Comparison of ENCODE assay signal across 8 mouse cellular contexts in the genomic region with DNA sequence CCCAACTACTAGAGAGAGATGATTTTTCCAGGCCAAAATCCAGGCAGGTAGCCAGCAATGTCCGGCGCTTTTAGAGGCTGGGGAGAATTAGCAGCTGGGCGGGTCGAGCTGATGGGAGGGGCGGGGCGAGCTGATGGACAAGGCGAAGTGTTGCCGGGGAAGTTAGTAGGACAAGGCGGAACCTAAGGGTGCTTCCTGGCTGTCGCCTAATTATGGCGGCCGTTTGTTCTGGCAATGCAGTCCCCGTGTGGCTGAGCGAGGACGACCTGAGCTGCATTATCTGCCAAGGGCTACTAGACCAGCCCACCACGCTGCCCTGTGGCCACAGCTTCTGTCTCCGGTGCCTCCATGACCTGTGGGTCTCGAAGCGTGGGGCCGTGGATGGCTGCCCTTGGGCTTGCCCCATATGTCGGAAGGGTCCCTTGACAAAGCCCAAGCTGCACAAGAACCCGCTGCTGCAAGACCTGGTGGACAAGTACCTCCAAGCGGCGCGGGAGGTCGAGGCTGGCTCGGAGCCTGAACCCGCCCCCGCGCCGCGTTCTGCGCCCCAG. TPM values are rescaled to one million over a fixed set of nuclear protein-coding genes. Genes with fewer than 3 reads are reported as not detected.
DNase-seq lines count a peak whose midpoint lies in the region; ATAC-seq and TF ChIP-seq lines count a peak whose summit lies in the region.

Rnf135 (plus strand) TSS at position 147 of the 551 bp plus-strand sequence.

- H3K4me2 ChIP-seq in kidney, embryonic 14.5 days (replicated peaks; ENCODE audit: low read depth, low read length) = peak within 1 kb of the TSS; percentile 56
- peak within 1 kb of the TSS; percentile 69 for H3K4me2 ChIP-seq in limb, embryonic 14.5 days (replicated peaks; ENCODE audit: low read depth, low read length, severe bottlenecking)
- peak within 1 kb of the TSS; percentile 69 for H3K4me2 ChIP-seq in midbrain, embryonic 16.5 days (ENCODE audit: low read length)

- peak; percentile 95 for DNase-seq in A20 (ENCODE audit: low read depth, low spot score)
- peak; percentile 94 for DNase-seq in brain, adult 2 months (ENCODE audit: low read depth, low spot score)
- DNase-seq in heart, adult 9 months (ENCODE audit: low spot score in 2 of 2) = peak; percentile 95
- peak; percentile 93 for DNase-seq in limb, embryonic 14.5 days (ENCODE audit: low spot score)
- peak; percentile 66 to 85 for DNase-seq in spleen, adult 2 months (ENCODE audit: low read depth in 1 of 2, low spot score in 2 of 2)

- H3K4me1 ChIP-seq in embryonic fibroblast, embryonic 13.5 days (ENCODE audit: control insufficient read depth, insufficient read depth, low read length) = no peaks in the 10 kb centered on the region; the same call in 1 of the 2 replicates
- no peaks in the 10 kb centered on the region for H3K4me1 ChIP-seq in kidney, embryonic 14.5 days (ENCODE audit: control insufficient read depth, insufficient read depth, low read length)
- H3K4me1 ChIP-seq in limb, embryonic 14.5 days (ENCODE audit: control insufficient read depth, insufficient read depth, low read length) = no peaks in the 10 kb centered on the region
- H3K4me1 ChIP-seq in midbrain, embryonic 16.5 days (ENCODE audit: control insufficient read depth, insufficient read depth, low read length) = no peaks in the 10 kb centered on the region
- no peaks in the 10 kb centered on the region for H3K4me1 ChIP-seq in spleen, adult 2 months (ENCODE audit: control insufficient read depth, insufficient read depth, insufficient read length)

- H3K9me3 ChIP-seq in kidney, embryonic 14.5 days (ENCODE audit: control insufficient read depth, low read length) = no peaks in the 10 kb centered on the region
- no peaks in the 10 kb centered on the region for H3K9me3 ChIP-seq in limb, embryonic 14.5 days (ENCODE audit: control insufficient read depth, low read length)
- H3K9me3 ChIP-seq in midbrain, embryonic 16.5 days (replicated peaks; ENCODE audit: control insufficient read depth, low read length, poor library complexity, severe bottlenecking) = no peaks in the 10 kb centered on the region

- H3K4me3 ChIP-seq in embryonic fibroblast, embryonic 13.5 days (ENCODE audit: insufficient read depth, low read length) = peak within 1 kb of the TSS; percentile 82
- peak within 1 kb of the TSS; percentile 60 for H3K4me3 ChIP-seq in kidney, embryonic 14.5 days (ENCODE audit: low read length)
- peak within 1 kb of the TSS; percentile 67 for H3K4me3 ChIP-seq in limb, embryonic 14.5 days (replicated peaks; ENCODE audit: low read length)
- H3K4me3 ChIP-seq in midbrain, embryonic 16.5 days (ENCODE audit: low read depth, low read length) = peak within 1 kb of the TSS; percentile 50
- peak within 1 kb of the TSS; percentile 93 for H3K4me3 ChIP-seq in spleen, adult 2 months (ENCODE audit: extremely low read depth, insufficient read depth, insufficient read length)

- H3K27me3 ChIP-seq in kidney, embryonic 14.5 days (ENCODE audit: control insufficient read depth, insufficient read depth, low read length) = no peaks in the 10 kb centered on the region
- no peaks in the 10 kb centered on the region for H3K27me3 ChIP-seq in limb, embryonic 14.5 days (ENCODE audit: control insufficient read depth, insufficient read depth, low read length)
- no peaks in the 10 kb centered on the region for H3K27me3 ChIP-seq in midbrain, embryonic 16.5 days (ENCODE audit: control insufficient read depth, insufficient read depth, low read depth, low read length)
- no peaks in the 10 kb centered on the region for H3K27me3 ChIP-seq in spleen, adult 2 months (ENCODE audit: control insufficient read depth, insufficient read depth, low read length)

- WGBS in kidney, embryonic 14.5 days = 1% methylated on average over 33 of the region's 33 CpGs
- WGBS in limb, embryonic 14.5 days = under 1% methylated on average over 33 of the region's 33 CpGs
- WGBS in midbrain, embryonic 16.5 days = 2% methylated on average over 33 of the region's 33 CpGs
- under 1% methylated on average over 33 of the region's 33 CpGs for WGBS in spleen, adult 2 months

- peak; percentile 97 for TF ChIP-seq POLR2A in embryonic fibroblast, embryonic 13.5 days (IDR thresholded peaks at IDR 0.05; ENCODE audit: low read depth, low read length)
- 0 out of 2 replicates have a peak, but pooled peaks have one; percentile 49 for TF ChIP-seq POLR2A in limb, embryonic 14.5 days (IDR thresholded peaks at IDR 0.05; ENCODE audit: borderline replicate concordance, extremely low read depth, insufficient read depth, insufficient read length)
- TF ChIP-seq POLR2A in spleen, adult 2 months (IDR thresholded peaks at IDR 0.05; ENCODE audit: low read depth, low read length) = peak; percentile 85

- TF ChIP-seq CTCF in embryonic fibroblast, embryonic 13.5 days (IDR thresholded peaks at IDR 0.05; ENCODE audit: borderline replicate concordance, insufficient read depth, low read length) = no peak
- TF ChIP-seq CTCF in spleen, adult 2 months (IDR thresholded peaks at IDR 0.05; ENCODE audit: extremely low read depth, insufficient read depth, insufficient read length, insufficient replicate concordance) = no peak

- peak; percentile 96 for ATAC-seq in kidney, embryonic 14.5 days (ENCODE audit: low FRiP score, low TSS enrichment)
- ATAC-seq in limb, embryonic 14.5 days (ENCODE audit: low FRiP score, low read depth) = peak; percentile 93
- ATAC-seq in midbrain, embryonic 16.5 days = peak; percentile 39; the same call in 1 of the 2 replicates

- H3K36me3 ChIP-seq in kidney, embryonic 14.5 days (ENCODE audit: control insufficient read depth, insufficient read depth, low read length) = no peaks in the 10 kb centered on the region
- no peaks in the 10 kb centered on the region for H3K36me3 ChIP-seq in limb, embryonic 14.5 days (ENCODE audit: control insufficient read depth, insufficient read depth, low read length)
- no peaks in the 10 kb centered on the region for H3K36me3 ChIP-seq in midbrain, embryonic 16.5 days (ENCODE audit: control insufficient read depth, insufficient read depth, low read length)
- H3K36me3 ChIP-seq in spleen, adult 2 months (ENCODE audit: control insufficient read depth, insufficient read depth, low read length) = no peaks in the 10 kb centered on the region

- H3K27ac ChIP-seq in embryonic fibroblast, embryonic 13.5 days (ENCODE audit: insufficient read depth, low read length) = peak within 1 kb of the TSS; percentile 56
- H3K27ac ChIP-seq in kidney, embryonic 14.5 days (ENCODE audit: low read depth, low read length) = peak within 1 kb of the TSS; percentile 72; the same call in 1 of the 2 replicates
- H3K27ac ChIP-seq in limb, embryonic 14.5 days (replicated peaks; ENCODE audit: low read depth, low read length) = peak within 1 kb of the TSS; percentile 85
- peak within 1 kb of the TSS; percentile 58; the same call in 1 of the 2 replicates for H3K27ac ChIP-seq in midbrain, embryonic 16.5 days (ENCODE audit: low read length)
- H3K27ac ChIP-seq in spleen, adult 2 months (ENCODE audit: insufficient read depth, low read length) = peak within 1 kb of the TSS; percentile 90

- peak within 1 kb of the TSS; percentile 63 for H3K9ac ChIP-seq in kidney, embryonic 14.5 days (ENCODE audit: low read depth, low read length)
- H3K9ac ChIP-seq in limb, embryonic 14.5 days (ENCODE audit: low read depth, low read length, severe bottlenecking) = peak within 1 kb of the TSS; percentile 79
- peak within 1 kb of the TSS; percentile 71 for H3K9ac ChIP-seq in midbrain, embryonic 16.5 days (ENCODE audit: low read depth, low read length)

RNA-seq across cellular contexts. Expression of gene Rnf135, which starts in this region (rescaled TPM):
- polyA plus RNA-seq in embryonic fibroblast, embryonic 13.5 days (2011; ENCODE audit: insufficient read length, low read depth, missing spikeins) = 7.5 and 8.0 TPM in 2 replicates
- polyA plus RNA-seq in kidney, embryonic 14.5 days (2014; fragmentation: Nextera tagmentation; extraction: Ambion mirVana) = 6.4 and 8.0 TPM in 2 replicates
- 6.0 and 7.2 TPM in 2 replicates for polyA plus RNA-seq in limb, embryonic 14.5 days (2012; rRNA removed)
- 6.0 and 7.2 TPM in 2 replicates for polyA plus RNA-seq in limb, embryonic 14.5 days (2014; fragmentation: Nextera tagmentation; extraction: Ambion mirVana)
- polyA plus RNA-seq in midbrain, embryonic 16.5 days (2015; fragmentation: Nextera tagmentation; extraction: Ambion mirVana) = 3.0 and 3.6 TPM in 2 replicates
- polyA plus RNA-seq in spleen, adult 2 months (2012; rRNA removed) = 7.3 and 10.0 TPM in 2 replicates

Comparison
In these comparisons a context has a peak if more than half of its experiments do, and no peak if none do; other contexts are left out.
1. Peak in every context shown above with its lines: DNase-seq, ATAC-seq, H3K4me3 ChIP-seq and H3K27ac ChIP-seq.
2. ATAC-seq: peak in every context shown above with its lines; median percentile 96 in kidney, embryonic 14.5 days; 93 in limb, embryonic 14.5 days; 39 in midbrain, embryonic 16.5 days.